Mouse (Mus musculus) thymus, postnatal 25 days (tissue): ENCODE measurements around the gene Sis.

Experiments used
- DNase-seq: peaks from one replicate; pipeline ENCODE4 v3.0.0; 2022

Gene Sis

DNA sequence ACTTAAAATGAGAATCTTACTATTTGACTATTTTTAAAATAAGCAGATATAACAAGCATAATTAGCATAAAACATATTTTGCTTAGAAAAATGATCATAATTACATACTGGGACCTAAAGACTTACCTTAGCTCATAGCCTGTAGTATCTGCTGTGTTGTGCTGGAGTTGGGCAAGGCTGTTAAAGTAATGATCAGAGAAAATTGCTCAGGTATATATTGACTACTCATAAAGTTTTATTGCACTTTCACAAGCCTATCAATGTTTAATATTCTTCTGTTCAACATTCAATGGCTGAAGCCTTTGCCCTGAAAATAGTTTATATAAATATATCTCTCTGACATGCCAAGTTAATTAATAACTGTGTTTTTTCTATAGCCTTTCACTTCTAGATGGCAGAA is at the start of gene Sis:
TSS of gene Sis (minus strand) at position 189 of the 400 bp plus-strand sequence.
- no peak for DNase-seq

DNA sequence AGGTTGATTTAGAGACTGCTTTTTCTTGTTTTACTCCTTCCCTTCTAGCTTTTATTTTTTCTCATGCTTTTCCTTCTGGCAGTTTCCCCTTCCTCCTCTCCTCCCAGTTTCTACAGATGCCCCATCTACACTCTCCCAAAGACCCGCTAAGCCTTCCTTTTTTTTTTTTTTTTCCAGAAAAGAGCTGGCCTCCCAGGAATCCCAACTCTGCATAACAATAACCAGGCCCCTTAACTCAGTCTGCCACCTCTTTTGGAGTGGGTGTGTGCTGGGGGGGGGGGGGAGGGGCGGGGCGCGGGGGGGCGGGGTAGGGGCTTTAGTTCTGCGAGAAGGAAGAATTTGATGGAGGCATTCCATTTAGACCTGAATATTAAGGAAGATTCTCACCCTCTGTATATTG is 38.4 kb upstream of the Sis start:
- no peak for DNase-seq

DNA sequence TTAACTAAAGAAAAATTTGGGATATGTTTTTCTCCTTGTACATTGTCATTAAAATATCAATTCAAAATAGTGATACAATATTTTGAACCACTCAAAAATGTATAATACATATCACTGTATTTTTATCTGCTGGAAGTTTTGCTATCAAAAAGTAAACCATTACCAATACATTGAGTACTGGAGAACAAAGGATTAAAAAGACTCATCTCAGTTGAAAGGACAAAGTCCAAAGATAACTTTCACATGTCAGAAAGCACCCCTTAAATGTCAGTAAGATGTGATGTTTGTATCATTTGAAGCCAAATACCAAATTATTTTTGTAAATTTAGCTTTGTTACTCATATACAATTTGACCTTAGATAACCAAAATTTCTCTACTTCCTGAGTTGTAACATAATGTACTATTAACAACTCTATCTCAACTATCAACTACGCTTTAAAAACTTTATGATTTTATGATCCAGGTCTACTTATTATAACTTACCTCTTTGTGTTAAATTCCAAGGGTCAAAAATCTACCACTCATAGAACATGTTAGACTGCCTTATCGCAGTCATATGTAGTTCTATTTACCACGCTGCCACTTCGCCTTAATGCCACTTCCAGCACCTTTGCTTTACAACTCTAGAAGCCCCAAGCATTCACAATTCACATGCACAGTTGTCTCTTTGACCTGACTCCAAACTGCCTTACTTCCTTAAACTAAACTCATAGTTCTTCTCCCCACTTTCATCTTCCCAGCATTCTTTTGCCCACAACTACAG is 35.5 kb upstream of the Sis start:
- DNase-seq = no peak

DNA sequence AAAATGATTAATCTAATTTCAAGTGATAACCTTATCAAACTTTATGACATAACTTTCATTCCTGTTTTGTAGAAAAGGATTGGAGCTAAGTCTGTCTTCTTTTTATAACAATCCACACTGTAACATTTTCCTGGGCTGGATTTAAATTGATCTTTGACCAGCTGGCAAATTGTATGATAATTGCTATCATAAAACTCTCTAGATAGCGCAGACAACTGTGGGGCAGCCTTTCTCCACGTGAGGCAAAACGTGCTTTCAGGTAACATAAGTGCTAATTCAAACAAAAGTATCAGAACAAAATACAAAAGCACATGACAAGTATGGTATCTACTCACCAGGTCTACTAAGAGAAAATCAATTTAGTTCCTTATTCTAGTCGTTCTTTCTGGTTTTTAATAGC is 29.9 kb upstream of the Sis start:
- DNase-seq = no peak

DNA sequence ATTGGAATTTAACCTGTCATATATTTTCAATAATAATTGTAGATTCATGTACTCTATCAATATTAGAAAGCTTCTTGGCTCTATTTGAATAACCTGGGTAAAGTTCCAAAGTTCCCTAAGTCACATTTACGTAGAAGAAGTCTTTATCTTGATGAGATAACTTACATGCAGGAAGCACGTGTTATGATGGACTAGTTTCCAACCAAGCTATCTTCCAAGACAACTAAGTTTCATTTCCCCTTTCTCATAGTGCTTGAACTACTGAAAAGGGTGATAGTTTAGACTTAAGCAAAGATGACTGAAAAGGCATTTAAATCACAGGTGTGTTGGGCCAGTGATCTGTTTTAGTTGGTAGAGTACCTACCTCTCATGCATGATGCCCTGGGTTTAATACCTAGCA is 23.3 kb upstream of the Sis start:
- no peak for DNase-seq

DNA sequence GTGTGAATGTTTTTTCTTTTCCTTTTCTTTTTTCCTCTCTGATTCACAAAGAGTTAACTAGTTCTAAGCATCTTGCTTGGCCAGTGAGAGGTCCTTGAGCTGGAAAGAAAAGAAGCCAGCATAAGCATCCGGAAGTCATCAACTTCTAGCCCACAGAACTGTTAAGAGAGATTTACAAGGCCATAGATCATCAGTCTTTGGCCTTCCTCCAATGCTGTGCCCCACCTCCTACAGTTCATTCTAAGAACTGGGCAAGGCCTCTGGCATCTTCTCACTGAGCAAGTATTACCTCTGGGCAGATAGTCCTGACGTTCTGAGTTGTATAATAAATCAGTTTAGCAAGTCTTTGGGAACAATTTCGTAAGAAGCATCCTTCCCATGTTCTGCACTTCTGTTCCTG is 8.9 kb upstream of the Sis start:
- no peak for DNase-seq

DNA sequence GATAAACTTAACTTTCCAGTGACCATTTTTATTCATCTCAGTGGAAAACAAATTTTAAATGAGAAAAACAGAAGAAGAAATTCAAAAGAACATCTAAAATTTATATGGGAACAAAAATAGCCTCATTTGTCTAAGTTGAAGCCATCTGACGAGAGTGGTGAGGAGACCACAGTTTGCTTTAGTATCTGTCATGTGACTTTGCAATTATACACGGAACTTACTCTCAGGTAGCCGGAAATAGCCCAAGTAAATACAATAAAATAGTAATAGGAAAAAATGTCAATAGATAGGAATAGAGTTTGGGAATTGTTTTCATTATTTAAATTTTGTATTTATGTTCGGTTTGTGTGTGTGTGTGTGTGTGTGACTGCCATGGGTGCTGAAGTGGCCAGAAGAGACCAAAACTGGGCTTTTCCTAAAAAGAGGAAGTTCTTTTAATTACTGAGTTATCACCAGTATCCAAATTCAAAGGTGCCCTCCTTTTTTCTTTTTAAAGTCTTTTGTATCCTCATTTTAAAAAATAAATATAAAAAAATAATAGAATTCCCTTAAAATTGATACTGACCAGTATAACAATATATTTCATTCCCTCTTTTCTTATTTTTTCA is 48.6 kb downstream of the Sis start:
- DNase-seq = no peak

DNA sequence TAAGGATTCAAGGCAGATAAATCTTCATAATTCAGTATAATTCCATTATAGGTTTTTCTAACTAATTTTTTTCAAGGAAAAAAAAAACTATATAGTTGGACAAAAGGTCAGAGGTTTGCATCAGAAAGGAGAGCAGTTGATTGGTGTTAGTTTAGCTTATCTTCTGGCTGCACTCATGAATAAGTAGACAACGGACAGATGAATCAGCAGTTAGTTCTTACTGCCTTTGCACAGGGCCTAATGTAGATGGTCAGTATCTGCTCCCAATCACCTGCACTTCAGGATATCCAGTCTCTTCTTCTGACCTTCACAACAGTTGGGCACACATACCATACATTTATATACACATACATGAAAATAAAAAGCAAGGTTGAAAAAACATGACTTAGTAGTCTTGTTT is 85.2 kb downstream of the Sis start:
- DNase-seq = no peak

DNA sequence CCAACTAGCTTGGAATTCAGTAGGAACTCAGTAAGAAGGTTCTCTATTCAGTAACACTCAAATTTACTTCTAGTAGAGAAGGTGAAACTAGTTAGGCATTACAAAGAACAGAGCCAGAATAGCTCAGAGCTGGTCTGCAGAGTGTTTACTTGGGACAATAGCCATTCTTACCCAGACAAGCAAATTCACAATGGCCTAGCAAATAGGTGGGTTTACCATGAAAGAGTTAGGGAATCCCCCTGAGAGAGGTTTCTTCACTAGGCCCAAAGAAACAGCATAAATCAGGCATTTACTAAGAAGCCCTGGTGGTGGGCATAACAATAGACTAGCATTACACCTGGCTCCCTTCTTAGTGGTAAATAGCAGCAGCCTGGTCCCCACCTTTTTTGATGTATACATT is 99.5 kb downstream of the Sis start:
- DNase-seq = no peak

DNA sequence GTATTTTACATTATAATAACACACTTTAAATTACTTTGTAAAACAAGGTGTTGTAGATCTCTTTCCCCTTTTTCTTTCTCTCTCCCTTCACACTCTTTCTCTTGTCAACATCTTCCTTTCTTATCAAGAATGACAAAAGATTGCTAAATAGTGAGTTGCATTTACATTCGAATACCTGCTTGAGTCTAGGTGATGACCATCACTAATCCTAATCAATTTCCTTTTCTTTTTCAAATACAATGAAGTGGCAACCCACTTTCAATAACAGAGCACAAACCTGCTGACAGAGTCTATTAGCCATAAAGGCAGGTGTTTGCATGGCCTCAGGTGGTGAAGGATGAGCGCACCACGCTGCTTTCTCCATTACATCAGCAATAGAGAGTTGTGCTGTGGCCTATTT is 108.9 kb downstream of the Sis start:
- no peak for DNase-seq

DNA sequence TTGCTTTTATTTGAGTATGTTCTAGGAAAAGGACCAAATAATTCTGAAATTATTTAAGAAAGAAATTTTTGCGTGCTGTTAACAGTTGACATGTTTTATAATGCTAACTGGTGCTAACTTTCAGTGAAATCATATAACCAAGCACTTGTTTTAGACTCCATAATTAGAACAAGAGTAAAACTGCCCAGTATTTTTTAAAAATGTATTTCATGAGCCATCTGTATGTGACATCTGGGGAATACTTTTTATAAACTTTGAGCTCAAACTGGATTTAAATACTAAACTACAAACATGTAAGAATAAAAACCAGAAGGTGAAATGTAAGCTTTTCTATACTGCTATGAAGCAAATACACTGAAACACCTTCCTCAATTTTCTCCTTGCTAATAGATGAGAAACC is 112.3 kb downstream of the Sis start:
- no peak for DNase-seq

DNA sequence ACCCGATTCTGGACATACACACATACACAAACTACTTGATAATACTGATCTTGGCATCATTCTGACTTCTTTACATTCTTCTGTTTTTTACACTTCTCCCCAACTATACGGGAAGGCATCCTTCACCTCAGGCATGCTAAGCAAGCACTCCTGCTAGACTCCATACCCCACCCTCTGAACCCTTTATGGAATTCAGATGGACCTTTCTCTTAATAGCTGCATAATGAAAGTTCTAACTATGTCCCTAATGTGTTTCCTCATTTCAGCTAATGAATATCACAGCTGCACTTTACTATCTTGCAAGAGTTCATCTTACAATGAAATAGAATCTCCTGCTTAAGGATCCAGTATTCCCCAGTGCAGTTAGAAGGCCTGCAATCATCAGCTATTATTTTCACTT is 127.0 kb downstream of the Sis start:
- no peak for DNase-seq
